Mouse (Mus musculus) ES-E14 (cell line): Measurements from ENCODE around the gene Fastkd2. TPM values are rescaled to one million over a fixed set of nuclear protein-coding genes. Genes with fewer than 3 reads are reported as not detected.

Experiments
- DNase-seq: peaks from one replicate; pipeline ENCODE4 v3.0.0-alpha.2; 2013; ENCODE audit warnings: low read depth, low spot score
- H3K27ac ChIP-seq: 2 replicates; pipeline ENCODE4 v1.5.1; 2012; ENCODE audit warnings: low read depth, mild to moderate bottlenecking, low read length, moderate library complexity, mixed read lengths; ENCODE audit not compliant: poor library complexity, insufficient read depth, severe bottlenecking
- H3K36me3 ChIP-seq: 2 replicates; pipeline ENCODE4 v1.6.1; 2012; ENCODE audit warnings: mild to moderate bottlenecking, low read length, moderate library complexity, mixed read lengths; ENCODE audit not compliant: control insufficient read depth, poor library complexity, insufficient read depth, severe bottlenecking
- H3K4me1 ChIP-seq, 2 experiments: fragments of 150-350 bp in 1 of 2; sonication (generic) in 1 of 2; 2 replicates each; pipeline ENCODE4 v1.6.1; 2012; ENCODE audit warnings: low read length in 2 of 2, mild to moderate bottlenecking in 1 of 2, mixed read lengths in 1 of 2; ENCODE audit not compliant: control insufficient read depth in 2 of 2, insufficient read depth in 2 of 2, poor library complexity in 1 of 2
- H3K4me3 ChIP-seq, 2 experiments: fragments of 150-350 bp in 1 of 2; sonication (generic) in 1 of 2; 2 replicates each; pipeline ENCODE4 v1.5.1; 2012; ENCODE audit warnings: low read length in 2 of 2, low read depth in 1 of 2, mild to moderate bottlenecking in 1 of 2, mixed read lengths in 1 of 2; ENCODE audit not compliant: insufficient read depth in 1 of 2, poor library complexity in 1 of 2, severe bottlenecking in 1 of 2
- H3K9ac ChIP-seq: 2 replicates; pipeline ENCODE4 v1.6.1; 2012; ENCODE audit warnings: low read depth, mild to moderate bottlenecking, low read length, mixed read lengths; ENCODE audit not compliant: poor library complexity, insufficient read depth, severe bottlenecking
- H3K9me3 ChIP-seq: fragments of 150-350 bp; sonication (generic); 2 replicates; pipeline ENCODE4 v1.6.1; 2012; ENCODE audit warnings: low read depth, mild to moderate bottlenecking, low read length; ENCODE audit not compliant: control insufficient read depth, insufficient read depth
- CHD2 ChIP-seq: IDR thresholded peaks from 2 replicates; pipeline ENCODE4 v1.6.1; 2014; ENCODE audit warnings: mild to moderate bottlenecking, low read depth, low read length, inconsistent platforms
- HCFC1 ChIP-seq: IDR thresholded peaks from 2 replicates; pipeline ENCODE4 v1.6.1; 2012; ENCODE audit warnings: low read length, inconsistent platforms, borderline replicate concordance; ENCODE audit not compliant: insufficient read depth
- MAFK ChIP-seq: IDR thresholded peaks from 2 replicates; pipeline ENCODE4 v1.6.1; 2014; ENCODE audit warnings: mild to moderate bottlenecking, low read depth, low read length, inconsistent platforms; ENCODE audit not compliant: insufficient read depth
- ZC3H11A ChIP-seq: IDR thresholded peaks from 2 replicates; pipeline ENCODE4 v1.6.1; 2012; ENCODE audit warnings: low read depth, mild to moderate bottlenecking, inconsistent platforms, low read length, borderline replicate concordance
- ZNF384 ChIP-seq: IDR thresholded peaks from 2 replicates; pipeline ENCODE4 v1.6.1; 2012; ENCODE audit warnings: low read depth, low read length, inconsistent platforms
- in situ Hi-C, 2 experiments: fragments of 600-800 bp; cut with MboI; formaldehyde crosslinking; loops; one replicate each; pipeline ENCODE4 v1.15.1; 2025; ENCODE audit warnings: low sequenced_read_pairs in 2 of 2, inconsistent platforms in 1 of 2; ENCODE audit not compliant: unreplicated experiment in 2 of 2
- total RNA-seq: library from RNA; depleted of rRNA; stranded (reverse); fragments of 300-350 nt; gene quantifications from 2 replicates; pipeline ENCODE4 v1.2.3, GENCODE M21; 2012

Gene Fastkd2
- total RNA-seq, 1 experiment: 95.7 TPM

DNA sequence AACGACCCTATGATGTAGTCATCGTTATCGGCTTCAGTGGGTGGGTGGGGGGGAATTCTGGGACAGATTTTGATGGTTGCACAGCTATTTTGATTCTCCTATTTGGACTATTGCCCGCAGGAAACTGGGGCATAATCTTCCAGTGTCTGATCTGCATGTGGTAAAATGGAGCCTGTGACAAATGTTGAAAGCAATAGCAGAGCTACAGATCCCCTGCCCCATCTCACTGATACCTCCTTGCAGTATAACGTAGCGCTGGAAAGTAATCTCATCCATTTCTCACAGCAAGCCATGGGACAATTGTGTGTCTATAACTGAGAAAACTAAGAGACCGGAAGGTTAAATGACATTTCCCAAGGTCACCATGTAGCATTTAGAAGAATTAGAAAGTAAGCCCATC lies 34.0 kb downstream of the Fastkd2 start:
- H3K9ac ChIP-seq: no peak overlapping the region
- no peak for DNase-seq
- in situ Hi-C loops: loop anchor here in 1 of 2 experiments (10.0 kb wide), 1 partner anchor 680 kb away; no protein-coding TSS in a partner anchor
- H3K4me1 ChIP-seq: no peaks in the 10 kb centered on the region
- TF ChIP-seq HCFC1 (no peak), MAFK (no peak), CHD2 (no peak), ZC3H11A (no peak), ZNF384 (no peak)
- no peak overlapping the region for H3K4me3 ChIP-seq
- no peak overlapping the region for H3K27ac ChIP-seq
- H3K9me3 ChIP-seq: no peaks in the 10 kb centered on the region
- H3K36me3 ChIP-seq: no peaks in the 10 kb centered on the region

DNA sequence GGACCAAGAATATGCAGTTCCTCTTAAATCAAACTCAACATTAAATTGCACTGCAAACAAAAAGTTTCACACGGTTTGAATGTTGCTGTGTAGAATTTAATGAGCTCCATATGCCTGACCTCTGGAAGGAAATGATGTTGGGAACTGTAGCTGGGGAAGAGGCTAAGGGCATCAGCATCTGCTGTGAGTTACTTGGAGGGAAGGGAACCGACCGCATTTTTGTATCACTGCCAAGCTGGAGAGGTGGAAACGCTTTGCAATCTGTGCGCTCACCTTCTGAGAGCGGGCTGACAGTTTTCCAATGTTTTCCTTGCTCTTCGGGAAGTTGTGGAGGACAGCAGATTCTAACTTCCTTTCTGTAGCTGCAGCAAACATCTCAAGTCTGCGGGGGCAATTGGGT lies 37.7 kb downstream of the Fastkd2 start:
- no peak for DNase-seq

DNA sequence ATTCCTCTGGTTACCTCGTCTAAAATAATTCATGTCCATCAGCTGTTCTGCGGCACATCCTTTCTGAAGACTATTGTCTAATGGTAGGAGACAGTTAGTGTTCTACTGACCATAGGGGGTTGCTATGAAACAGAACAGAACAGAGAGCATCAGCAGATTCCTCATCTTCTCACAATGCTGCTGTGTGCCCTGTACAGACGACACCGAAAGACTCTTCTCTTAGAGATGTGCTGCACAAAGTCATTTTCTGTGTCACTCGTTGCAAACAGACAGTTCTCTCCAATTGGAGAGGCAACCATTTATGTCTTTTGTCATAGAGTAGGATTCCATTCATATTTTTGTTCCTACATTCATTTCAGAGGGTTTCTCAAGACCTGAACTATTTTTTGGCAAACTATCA lies 38.8 kb downstream of the Fastkd2 start, which contains the start of gene 4933402D24Rik:
TSS of gene 4933402D24Rik (minus strand) at position 101 of the 400 bp plus-strand sequence.
- no peak for TF ChIP-seq ZC3H11A
- TF ChIP-seq MAFK: no peak
- no peak for TF ChIP-seq HCFC1
- TF ChIP-seq ZNF384: no peak
- TF ChIP-seq CHD2: no peak
- in situ Hi-C loops: loop anchor here in 1 of 2 experiments (10.0 kb wide), 1 partner anchor 676 kb away; no protein-coding TSS in a partner anchor
- Histone ChIP-seq H3K9ac (no peak within 1 kb of the TSS), H3K9me3 (no peaks in the 10 kb centered on the region), H3K4me1 (no peaks in the 10 kb centered on the region), H3K4me3 (no peak within 1 kb of the TSS), H3K27ac (no peak within 1 kb of the TSS), H3K36me3 (no peaks in the 10 kb centered on the region)
- DNase-seq: no peak

More for the DNA sequence above, 37.7 kb downstream of the Fastkd2 start:
- no peaks in the 10 kb centered on the region for H3K36me3 ChIP-seq
- no peak for TF ChIP-seq ZNF384
- TF ChIP-seq ZC3H11A: no peak
- TF ChIP-seq MAFK: no peak
- no peak for TF ChIP-seq HCFC1
- no peak for TF ChIP-seq CHD2
- H3K27ac ChIP-seq: no peak overlapping the region
- no peaks in the 10 kb centered on the region for H3K4me1 ChIP-seq
- no peaks in the 10 kb centered on the region for H3K9me3 ChIP-seq
- in situ Hi-C loops: loop anchor here in 1 of 2 experiments (10.0 kb wide), 1 partner anchor 677 kb away; no protein-coding TSS in a partner anchor
- no peak overlapping the region for H3K4me3 ChIP-seq
- H3K9ac ChIP-seq: no peak overlapping the region

DNA sequence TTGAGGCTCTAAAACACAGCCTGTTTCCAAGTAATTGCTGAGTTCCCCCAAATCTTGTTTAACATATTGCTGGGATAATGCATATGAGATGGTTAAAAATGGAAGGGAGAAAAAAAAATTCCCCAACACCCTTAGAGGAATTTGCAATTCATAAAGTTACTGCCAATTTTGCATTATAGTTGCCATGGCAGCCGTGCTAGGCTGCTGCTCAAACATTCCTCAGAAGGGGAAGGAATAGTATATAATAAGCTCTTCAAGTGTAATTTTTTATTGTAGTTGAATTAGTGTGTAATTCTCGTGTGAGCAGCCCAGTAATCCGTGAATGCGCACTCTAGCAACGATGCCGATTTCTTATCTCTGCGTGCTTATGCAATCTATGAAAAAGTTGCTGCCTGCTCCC lies 39.9 kb downstream of the Fastkd2 start:
- no peak for DNase-seq
- H3K9me3 ChIP-seq: no peaks in the 10 kb centered on the region
- TF ChIP-seq MAFK (no peak), HCFC1 (no peak), ZNF384 (no peak), CHD2 (no peak), ZC3H11A (no peak)
- H3K27ac ChIP-seq: no peak overlapping the region
- in situ Hi-C loops: no loop called here
- H3K4me1 ChIP-seq: no peaks in the 10 kb centered on the region
- no peaks in the 10 kb centered on the region for H3K36me3 ChIP-seq
- H3K9ac ChIP-seq: no peak overlapping the region
- no peak overlapping the region for H3K4me3 ChIP-seq
